Mouse (Mus musculus): ENCODE results near the gene Phyhipl.

Phyhipl gene

DNA sequence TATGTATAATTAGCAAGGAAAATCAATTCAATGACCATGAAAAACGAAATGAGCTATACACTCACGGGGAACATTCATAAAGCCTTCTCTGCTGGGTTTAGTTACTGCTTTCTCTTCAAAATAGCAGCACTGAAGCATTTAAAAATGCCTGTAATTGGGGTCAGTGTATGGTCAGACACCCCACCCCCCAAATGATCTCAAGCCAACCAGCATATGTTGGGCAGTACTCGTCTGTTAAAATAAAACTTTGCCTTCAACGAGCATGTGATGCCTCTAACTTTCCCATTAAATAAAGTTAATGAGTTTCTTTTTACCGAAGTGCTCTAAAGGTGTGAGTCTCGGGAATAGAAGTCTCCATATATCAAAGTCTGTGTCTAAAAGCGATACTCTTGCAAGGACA lies at the start of gene Phyhipl:
TSS of gene Phyhipl (minus strand) at position 138 of the 400 bp plus-strand sequence.
- no peak for DNase-seq (ENCODE audit: low spot score)

DNA sequence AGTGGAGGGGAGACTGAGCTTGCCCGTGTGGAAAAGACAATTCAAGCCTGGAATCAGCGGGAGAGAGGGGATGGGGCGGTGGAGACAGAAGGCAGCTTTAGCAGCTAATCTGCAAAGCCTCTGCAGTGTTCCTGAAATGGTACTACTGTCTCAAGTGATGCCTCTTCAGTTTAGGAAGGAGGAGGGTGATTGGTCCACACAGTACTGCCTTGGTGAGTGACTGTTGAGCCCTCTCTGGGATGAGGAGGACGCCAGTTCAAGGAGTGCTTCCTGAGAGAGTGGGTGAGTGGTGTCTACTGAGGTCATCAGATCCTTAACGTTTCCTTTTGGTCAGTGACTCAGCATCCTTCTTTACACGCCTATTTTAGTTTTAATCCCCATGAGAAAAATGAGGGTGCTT lies 47.4 kb upstream of the Phyhipl start:
- DNase-seq (ENCODE audit: low spot score) = no peak

DNA sequence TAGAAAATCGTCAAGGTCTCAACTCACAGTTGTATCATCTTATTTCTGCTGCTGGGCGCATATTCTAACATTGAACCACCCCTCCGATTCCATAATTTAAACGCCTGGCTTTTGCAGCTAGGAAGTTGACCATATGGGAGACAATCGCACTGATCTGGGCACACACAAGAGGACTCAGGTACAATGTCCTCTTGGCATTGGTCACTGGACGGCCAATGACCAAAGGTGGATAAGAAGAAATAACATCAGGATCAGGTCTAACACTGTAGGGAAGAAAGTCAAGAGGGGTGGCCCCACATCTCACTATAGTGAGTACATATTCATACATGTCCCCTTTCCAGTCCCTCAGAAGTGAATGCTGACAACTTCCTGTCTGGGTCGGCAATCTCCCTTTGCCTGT lies 43.8 kb upstream of the Phyhipl start:
- no peak for DNase-seq (ENCODE audit: low spot score)

DNA sequence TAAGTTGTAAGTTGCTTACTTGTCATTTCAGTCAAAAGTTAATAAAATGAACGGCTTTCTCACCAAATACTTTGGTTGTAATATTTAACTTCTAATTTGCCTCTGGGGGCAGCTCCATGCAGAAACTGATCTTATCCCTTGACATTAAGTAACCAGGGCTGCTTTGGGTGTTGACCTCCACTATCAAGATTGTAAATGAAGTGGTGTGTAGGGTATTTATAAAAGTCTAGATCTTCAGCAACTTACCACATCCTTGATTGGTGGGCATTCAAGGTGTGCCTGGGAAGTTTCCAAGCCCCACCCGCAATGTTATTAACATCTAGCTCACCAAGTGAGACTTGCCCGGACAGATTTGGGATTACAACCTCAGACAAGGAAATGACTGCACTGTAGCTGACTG lies 42.2 kb upstream of the Phyhipl start:
- DNase-seq (ENCODE audit: low spot score) = no peak

DNA sequence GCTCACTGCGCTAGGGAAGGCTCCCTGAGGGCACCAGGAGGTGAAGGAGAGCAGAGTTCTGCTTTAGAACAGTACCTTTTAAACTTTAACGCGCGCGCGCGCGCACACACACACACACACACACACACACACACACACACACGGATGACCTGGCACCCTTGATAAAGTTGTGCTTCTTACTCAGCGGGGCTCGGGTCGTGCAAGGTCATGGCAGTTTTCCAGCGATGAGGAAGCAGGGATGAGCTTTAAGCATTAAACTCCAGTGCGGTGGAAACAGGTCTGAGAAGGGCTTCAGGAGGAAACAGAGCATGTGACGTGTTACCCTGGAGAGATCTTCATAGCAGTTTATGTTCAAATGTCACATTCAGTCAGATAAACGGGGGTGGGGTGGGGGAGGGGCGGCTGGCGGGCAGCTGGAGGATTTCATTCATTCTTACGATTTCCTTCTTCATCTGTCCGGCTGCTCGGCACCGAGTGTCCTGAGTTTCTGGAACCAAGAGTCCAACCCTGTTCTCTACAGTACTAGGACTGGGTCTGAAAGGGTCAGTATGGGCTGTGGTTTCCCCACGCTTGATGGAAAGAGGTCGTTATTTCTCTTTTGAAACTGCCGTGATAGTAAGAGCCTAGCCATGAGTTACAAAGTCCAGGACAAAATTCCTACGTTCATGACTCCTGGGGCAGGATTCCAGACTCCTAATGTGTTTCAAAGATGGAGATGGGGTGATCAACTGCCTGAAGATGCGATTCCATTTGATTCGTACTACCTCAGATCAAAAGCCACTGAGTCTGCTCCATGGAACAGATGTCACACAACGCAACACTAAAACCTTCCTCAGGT lies 41.2 kb upstream of the Phyhipl start:
- no peak for DNase-seq (ENCODE audit: low spot score)

DNA sequence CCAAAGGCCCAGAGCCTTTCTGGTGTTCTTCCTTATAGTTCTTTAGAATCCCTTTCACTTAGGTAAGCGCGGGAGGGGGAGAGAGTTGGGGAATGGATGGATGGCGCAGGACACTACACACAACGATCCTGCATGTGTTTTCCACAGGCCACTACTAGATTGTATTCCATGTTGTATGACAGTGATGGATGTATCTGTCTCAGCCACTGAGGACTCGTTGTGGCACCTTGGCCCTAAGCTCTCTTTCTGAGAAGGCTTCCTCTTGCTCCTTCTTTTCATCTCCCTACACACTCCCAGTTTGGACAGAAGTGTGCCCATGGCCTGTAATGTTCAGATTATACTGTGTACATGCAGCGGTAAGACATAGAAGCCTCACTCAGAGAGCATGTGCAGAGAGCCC lies 33.6 kb upstream of the Phyhipl start:
- DNase-seq (ENCODE audit: low spot score) = no peak

DNA sequence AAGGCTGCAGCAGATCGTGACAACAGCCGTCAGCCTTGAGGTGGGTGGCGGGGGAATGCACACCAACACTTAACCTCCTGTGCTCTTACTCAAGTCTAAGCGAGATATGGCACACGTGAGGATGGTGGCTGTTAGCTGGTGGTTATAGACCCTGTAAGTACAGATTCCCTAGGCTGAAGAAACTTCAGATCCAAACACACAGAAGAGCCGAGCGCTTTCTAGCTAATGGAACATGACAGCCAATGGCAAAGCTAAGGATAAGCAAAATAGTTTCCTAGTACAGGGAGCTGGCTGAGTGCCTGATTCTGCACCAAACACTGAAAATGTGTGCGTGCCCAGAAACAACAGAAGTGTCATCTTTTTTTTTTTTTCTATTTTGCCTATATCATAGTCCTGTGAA lies 33.1 kb upstream of the Phyhipl start:
- no peak for DNase-seq (ENCODE audit: low spot score)

DNA sequence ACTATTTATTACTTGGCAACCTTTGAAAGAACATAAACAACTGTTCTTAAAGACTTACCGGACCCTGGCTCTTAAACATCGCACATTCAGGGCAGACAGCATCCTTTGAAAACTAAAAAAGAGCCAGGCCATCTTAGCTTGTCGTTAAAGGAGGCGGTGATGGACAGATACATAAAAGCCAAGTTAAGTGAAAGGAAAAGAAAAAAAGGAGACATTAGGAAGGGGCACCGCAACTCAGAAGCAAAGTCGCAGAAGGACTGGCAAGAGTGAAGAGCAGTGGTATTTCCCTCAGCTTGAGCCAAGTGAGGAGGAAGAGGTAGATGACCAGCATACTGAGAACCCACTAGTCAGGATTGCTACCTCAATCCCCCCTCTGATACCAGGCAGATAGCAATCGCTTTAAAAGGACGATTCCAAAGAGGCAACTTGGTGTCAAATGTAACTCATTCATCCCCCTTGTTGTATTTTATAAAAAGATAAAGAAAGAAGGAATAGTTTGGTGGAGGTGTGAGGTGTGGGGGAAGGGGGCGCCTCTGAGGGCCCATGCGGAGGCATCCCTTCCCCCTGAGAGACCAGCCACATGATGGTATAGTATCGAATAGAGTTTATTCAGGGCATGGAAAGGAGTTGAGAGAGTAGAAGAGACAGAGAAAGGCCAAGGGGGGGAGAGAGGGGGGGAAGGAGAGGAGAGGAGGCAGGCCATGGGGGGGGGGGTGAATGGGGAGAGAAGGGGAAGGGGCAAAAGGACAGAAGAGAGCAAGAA lies 31.4 kb upstream of the Phyhipl start:
- no peak for DNase-seq (ENCODE audit: low spot score)

DNA sequence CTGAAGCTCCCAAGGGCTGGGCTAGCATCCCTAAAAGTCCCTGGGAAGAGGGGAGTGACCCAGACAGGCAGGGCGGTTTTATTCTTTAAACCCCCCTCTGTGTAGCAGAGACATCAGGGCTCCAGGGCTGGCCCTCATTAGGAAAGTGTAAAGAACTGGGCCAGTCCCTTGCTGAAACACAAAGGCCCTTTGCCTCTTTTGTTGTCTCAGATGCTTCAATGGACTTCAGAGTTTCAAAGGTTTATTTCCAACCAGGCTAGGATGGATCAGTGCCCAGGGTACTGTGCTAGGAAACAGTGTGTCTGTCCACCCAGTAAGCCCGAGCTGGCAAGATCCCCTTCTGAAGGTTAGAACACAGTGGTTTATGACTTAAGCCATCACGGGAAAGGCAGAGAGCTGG lies 30.7 kb upstream of the Phyhipl start:
- DNase-seq (ENCODE audit: low spot score) = no peak

DNA sequence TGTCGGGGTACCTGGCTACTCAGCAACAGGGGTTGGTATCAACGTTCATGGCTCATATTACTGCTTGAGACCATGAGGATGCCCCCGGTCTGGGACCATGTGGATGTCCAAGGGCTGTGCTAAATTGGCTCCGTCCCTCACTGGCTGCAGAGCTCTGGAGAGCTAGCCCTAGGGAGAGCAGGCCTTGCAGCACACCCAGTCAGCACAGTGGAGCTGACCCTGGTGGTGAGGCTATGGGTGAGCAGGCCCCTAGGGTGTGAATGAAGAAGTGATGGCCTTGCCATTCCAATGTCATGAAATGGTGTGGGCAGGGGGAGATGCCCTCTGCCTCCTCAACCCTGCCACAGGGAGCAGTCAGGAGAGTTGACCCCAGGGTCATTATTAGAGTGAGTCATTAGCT lies 27.7 kb upstream of the Phyhipl start:
- no peak for DNase-seq (ENCODE audit: low spot score)

DNA sequence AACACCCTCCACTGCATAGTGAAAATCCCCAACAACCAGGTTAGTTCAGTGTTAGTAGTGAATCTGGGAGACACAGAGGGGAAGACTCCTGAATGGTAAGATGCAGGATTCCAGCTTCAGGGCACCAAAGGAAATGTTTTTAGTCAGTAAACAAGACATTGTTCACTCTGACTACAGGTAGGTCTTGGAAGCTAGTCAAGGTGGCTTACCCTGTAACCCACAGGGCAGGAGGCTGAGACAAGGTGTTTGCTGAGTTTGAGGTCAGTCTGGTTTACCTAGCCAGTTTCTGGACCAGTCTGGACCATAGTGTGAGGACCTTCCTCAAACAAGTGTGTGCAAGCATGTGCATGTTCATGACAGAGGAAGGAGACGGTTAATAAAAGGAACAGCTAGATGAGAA lies 22.2 kb upstream of the Phyhipl start:
- no peak for DNase-seq (ENCODE audit: low spot score)

DNA sequence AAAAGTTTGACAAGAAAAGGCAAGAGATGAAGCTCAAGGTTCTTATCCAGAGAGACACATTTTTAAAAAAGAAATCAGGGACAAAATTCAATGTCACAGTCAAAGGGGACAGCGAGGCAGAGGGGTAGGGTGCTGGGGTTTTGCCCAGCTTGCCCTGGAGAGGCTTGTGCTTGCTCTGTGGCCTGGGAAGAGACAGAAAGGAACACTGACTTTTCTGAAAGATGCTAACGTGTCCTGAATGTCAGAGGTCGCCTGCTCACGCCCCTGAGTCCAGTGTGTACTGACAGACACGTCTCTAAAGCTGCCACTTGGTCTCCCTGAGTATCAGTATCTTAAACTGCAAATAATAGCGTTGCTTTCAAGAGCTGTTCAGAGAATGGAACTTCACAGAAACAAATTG lies 507 bp upstream of the Phyhipl start:
- no peak for DNase-seq (ENCODE audit: low spot score)

DNA sequence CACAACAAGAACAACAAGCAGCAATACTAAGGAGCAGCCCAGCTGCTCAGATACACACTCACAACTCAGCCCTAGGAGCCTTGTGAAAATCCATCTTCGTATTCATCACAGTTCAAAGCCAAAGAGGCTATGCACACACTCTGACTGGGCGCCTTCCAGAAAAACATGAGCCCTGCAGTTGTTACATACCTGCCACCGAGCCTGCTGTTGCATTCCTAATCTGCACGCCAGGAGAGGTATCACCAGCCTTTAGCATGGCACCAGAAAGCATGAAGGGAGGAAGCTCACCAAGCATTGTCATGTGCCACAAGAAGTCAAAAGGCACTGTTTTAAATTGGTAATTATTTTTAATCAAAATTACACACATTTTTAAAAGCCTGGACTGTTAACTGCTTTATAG lies 1.1 kb downstream of the Phyhipl start:
- no peak for DNase-seq (ENCODE audit: low spot score)

DNA sequence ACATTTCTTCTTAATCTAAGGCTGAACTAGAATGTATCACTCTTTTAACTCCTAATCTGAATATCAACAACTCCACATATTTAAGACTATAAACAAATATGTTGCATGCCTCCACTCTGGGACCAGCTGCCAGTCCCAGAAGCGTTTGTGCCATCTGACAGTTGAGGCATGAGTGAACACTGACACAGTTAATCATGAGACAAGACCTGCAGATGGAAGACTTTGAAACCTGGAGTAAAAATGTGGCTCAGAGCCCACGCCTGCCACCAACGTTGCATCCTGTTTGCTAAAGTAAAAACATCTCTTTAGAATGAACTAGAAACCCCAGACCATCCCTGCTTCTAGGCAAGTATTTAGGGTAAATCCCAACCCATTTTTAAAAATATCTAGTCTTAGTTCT lies 1.6 kb downstream of the Phyhipl start:
- DNase-seq (ENCODE audit: low spot score) = no peak

DNA sequence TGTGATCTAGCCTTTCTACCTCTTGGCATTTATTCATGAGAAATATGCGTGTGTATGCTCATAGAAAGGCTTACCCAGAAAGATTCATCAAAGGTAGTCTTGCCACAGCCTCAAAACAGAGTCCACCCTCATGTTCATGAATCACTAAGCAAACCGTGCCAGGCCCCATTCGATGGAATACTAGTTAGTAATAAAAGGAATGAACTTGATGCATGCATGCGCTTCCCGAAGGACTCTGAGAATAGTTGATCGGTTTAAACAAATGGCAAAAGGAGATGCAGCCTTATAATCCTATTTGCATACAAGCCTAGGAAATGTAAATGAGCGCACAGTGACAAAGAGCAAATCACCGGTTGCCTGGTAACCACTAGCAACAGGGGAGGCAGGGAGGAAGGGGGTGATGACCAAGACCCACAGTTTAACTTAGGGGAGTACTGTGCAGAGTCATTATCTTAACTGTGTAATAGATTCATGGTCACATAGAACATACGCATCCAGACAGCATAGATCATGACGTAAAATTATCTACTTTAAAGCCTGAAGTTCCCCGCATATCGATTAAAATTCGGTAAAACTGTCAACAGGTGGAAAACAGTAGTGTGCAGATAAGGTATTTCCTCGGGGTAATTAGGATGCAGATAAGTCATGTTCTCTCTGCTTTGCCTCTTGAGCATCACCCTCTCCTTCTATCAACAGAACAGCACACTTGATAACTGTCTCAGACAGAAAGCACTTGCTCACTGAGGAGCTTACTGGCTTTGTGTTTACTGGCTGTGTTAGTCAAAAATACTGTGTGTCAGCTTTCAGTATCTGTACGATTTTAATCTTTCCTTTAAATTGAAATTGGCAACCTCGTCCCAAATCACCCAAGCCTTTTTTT lies 3.8 kb downstream of the Phyhipl start:
- DNase-seq (ENCODE audit: low spot score) = no peak

DNA sequence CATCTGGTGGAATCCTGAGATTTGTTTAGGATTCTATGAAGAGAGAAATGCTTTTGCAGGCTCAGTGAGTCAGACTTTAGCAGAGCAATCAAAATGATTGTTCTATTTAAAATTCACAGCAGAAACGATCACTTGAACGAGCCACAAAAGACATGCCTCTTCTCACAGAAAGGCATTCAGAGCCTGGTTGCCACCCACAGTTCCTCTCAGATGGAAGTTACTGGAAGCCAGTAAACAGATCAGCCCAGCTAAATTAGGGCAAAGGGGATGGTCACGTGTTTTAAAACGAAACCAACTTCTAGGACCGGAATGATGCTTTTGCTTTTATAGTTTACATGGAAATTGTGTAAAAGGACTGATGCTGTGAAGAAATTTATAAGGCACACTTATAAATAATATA lies 6.9 kb downstream of the Phyhipl start:
- peak; percentile 10 for DNase-seq (ENCODE audit: low spot score)

DNA sequence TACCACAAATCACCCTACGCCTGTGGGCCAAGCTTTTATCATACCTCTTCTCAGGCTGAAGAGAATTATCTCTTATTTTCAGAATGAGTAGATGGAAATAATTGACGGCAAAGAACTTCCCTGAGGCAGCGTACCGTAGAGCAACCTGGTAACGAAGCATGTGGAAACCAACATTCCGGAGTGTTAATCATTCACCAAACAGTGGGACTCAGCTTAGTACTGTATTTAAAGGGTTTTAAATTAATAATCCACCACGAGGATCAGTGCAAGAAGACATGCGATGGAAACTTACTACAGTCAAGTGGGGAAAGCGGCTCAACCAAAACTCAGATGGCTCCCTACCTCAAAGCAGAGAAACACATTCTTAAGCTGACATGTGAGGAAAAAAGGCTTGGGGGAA lies 12.6 kb downstream of the Phyhipl start:
- no peak for DNase-seq (ENCODE audit: low spot score)

DNA sequence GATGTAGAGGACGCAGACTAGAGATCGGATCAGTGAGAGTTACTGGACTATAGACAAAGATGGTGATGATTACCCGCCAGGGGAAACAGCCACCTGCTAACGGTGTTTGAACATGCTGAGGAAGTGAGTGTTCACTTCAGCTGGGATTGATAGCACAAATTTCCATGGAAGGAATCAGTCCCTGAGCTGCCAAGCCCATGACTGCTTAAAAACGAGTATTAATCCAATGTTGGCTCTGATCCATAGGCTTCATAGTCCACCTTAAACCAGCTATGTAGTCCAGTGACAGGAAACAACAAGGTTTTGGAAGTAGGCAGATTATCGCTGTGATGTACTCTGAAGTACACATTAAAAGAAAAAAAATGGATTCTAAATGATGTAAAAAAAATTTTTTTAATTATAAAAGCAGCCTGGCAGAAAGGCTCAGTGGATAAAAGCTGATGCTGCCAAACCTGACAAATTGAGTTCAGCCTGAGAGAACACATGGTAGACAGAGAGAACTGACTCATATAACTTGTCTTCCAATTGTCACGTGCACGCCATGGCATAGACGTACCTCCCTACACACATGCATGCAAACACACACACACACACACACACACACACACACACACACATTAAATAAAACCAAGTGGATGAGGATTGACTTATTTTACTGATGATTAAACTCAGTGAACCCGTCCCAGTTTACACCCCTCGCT lies 14.7 kb downstream of the Phyhipl start:
- DNase-seq (ENCODE audit: low spot score) = no peak

DNA sequence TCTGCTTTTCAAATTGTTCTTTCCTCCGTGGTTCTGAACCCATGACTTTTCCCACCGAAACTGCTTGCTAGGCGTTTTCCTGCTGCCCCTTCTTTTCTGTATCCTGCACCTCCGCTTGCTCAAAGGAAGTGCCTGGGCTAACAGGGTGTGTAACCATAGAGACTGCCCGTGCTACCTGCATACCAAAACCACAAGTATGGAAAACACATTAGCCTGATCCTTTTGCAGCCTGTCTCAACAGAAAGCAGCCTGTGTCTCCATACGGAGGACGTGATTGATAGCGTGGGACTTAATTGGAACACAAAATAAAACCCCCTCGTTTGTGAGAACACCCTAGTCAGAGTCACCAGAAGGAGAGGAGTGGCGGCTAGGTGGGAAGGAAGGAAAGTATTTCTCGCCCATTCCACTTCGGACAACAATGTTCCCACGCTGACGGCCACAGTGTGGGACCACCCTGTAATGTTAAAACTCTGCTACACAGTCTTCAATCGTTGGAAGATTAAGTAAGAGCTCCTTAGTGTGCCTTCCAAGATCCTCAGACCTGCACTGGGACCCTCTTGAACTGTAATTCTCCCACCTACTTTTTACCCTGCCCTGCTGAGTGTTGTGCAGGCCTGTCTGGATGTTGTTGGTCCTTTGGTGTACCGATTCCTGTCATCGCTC lies 15.6 kb downstream of the Phyhipl start:
- DNase-seq (ENCODE audit: low spot score) = no peak

DNA sequence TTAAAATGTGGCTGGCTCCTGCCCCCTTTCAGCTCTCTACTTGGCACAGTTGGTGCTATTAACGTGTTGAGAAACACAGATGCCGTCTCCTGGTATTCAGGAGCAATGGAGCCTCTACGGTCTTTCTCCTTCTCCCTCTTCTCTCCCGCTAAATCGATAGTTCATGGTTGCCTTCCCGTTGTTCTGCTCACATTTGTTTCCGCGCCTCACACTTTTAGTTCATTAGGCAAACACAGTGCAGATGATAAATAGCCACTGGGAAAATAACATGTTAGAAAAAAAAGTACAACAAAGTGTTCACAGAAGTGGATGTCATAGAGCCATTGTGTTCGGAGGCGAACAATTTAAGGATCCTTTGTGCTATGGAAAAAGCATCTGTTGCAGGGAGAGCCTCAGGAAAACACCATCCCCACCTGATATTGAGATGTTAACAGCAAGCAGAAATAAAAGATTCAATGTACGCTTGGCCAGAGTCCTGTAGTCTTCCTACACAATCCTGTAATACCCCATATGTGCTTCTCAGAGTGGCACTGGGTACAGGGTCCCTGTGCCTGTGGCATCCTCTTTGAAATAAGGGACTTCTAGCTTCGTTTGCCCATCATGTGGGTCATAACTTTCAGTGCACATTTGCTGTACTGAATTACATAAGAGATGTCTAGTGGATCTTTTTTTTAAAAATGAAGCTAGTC lies 18.0 kb downstream of the Phyhipl start:
- no peak for DNase-seq (ENCODE audit: low spot score)

DNA sequence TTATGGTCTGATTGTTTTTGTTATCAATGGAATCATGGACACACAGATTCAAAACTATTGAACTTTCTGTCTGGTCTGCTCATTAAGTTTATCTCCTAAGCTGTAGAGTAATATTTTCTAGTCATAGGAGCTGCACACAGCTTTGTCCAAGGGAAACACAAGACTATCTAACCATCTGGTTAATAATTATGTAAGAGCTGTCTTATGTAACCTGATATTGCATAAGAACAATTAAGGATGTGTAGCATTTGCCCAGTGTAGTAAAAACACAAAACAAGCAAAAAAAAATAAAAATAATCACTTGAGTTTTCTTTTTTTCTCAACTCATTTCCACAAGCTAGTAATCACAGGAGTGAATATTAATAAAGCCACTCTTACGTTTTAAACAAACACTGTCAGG lies 20.5 kb downstream of the Phyhipl start:
- DNase-seq (ENCODE audit: low spot score) = no peak

All from lung, postnatal 25 days (tissue).